Mouse (Mus musculus) limb, embryonic 11.5 days (tissue): ENCODE measurements at regions not wholly inside any gene's neighbourhood (a gene's known extent, or its start where the extent isn't known, plus 50 kb on each side); places are given as distances from the start of the nearest gene placed in this dataset.
A peak's percentile ranks its signal among the peaks of the same experiment; 100 is the strongest.

Experiments used
- ATAC-seq: fragments of 200-750 bp; cut with Nextera tagmentation; 2 replicates; pipeline ENCODE4 v1.8.0; 2017; ENCODE audit warnings: low read depth; ENCODE audit not compliant: insufficient number of reproducible peaks, low FRiP score, low TSS enrichment
- DNase-seq: peaks from one replicate; pipeline ENCODE4 v3.0.0-alpha.2; 2015; ENCODE audit warnings: low spot score
- H3K27ac ChIP-seq: fragments of 300-500 bp; sonication (generic); replicated peaks from 2 replicates; pipeline ENCODE4 v1.5.1; 2014; ENCODE audit warnings: low read depth, mild to moderate bottlenecking, low read length
- H3K27me3 ChIP-seq: fragments of 300-500 bp; sonication (generic); 2 replicates; pipeline ENCODE4 v1.6.1; 2014; ENCODE audit warnings: mild to moderate bottlenecking, low read length, mixed read lengths; ENCODE audit not compliant: control insufficient read depth, insufficient read depth
- H3K36me3 ChIP-seq: fragments of 300-500 bp; sonication (generic); 2 replicates; pipeline ENCODE4 v1.6.1; 2014; ENCODE audit warnings: mild to moderate bottlenecking, low read length, moderate library complexity, mixed read lengths; ENCODE audit not compliant: control insufficient read depth, insufficient read depth
- H3K4me1 ChIP-seq: fragments of 300-500 bp; sonication (generic); 2 replicates; pipeline ENCODE4 v1.6.1; 2014; ENCODE audit warnings: low read length, mixed read lengths; ENCODE audit not compliant: control insufficient read depth, insufficient read depth
- H3K4me2 ChIP-seq: fragments of 300-500 bp; sonication (generic); 2 replicates; pipeline ENCODE4 v1.6.1; 2014; ENCODE audit warnings: low read depth, mild to moderate bottlenecking, moderate library complexity; ENCODE audit not compliant: severe bottlenecking
- H3K4me3 ChIP-seq: fragments of 300-500 bp; sonication (generic); 2 replicates; pipeline ENCODE4 v1.5.1; 2014; ENCODE audit warnings: low read depth, low read length
- H3K9ac ChIP-seq: fragments of 300-500 bp; sonication (generic); 2 replicates; pipeline ENCODE4 v1.6.1; 2014; ENCODE audit warnings: mild to moderate bottlenecking, low read length
- H3K9me3 ChIP-seq: fragments of 300-500 bp; sonication (generic); 2 replicates; pipeline ENCODE4 v1.6.1; 2016; ENCODE audit warnings: low read length; ENCODE audit not compliant: control insufficient read depth
- WGBS: fragments of 180-500 bp; shearing (Covaris S2); extraction: QIAGEN DNeasy Blood & Tissue Kit; methylation state at CpG from one replicate; pipeline ENCODE4 v1.1.7; 2014; 5-methylcytosine and 5-hydroxymethylcytosine counted together

DNA sequence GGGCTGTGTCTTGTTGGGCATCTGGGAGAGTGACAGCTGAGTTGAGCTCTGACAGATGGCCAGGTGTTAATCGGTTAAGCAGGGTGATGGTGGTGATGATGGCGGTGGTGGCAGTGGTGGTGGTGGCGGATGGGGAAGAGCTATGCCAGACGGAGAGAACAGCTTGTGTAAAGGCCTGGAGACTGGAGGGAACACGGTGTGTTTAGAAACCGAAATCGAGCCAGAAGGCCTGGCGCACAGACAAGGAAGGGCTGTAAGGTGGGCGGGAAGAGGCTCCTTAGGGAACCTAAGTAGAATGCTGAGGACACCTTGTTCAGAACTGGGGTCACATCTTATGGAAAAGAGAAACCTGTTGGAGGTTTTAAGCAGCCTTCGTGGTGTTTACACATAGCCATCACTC lies 698.5 kb downstream of the Hs3st4 start:
- 81% methylated on average over 10 of the region's 10 CpGs for WGBS
- ATAC-seq, result no peak
- H3K4me3 ChIP-seq, result no peak overlapping the region

GRCm38 (mm10) chr7:124681820-124682219 lies 699.2 kb downstream of the Hs3st4 start:
- Histone ChIP-seq H3K36me3 (no peaks in the 10 kb centered on the region), H3K9ac (no peak overlapping the region), H3K4me1 (no peaks in the 10 kb centered on the region), H3K27ac (no peak overlapping the region), H3K27me3 (no peaks in the 10 kb centered on the region), H3K9me3 (no peaks in the 10 kb centered on the region), H3K4me2 (no peak overlapping the region), H3K4me3 (no peak overlapping the region)
- no peak for DNase-seq
- WGBS, result 98% methylated on average over 2 of the region's 2 CpGs
- ATAC-seq, result no peak

More for the DNA sequence above, 698.5 kb downstream of the Hs3st4 start:
- H3K9ac ChIP-seq, result no peak overlapping the region
- H3K4me2 ChIP-seq, result no peak overlapping the region
- H3K27ac ChIP-seq, result no peak overlapping the region
- H3K4me1 ChIP-seq, result no peaks in the 10 kb centered on the region
- no peak for DNase-seq
- no peaks in the 10 kb centered on the region for H3K27me3 ChIP-seq
- H3K9me3 ChIP-seq, result no peaks in the 10 kb centered on the region
- H3K36me3 ChIP-seq, result no peaks in the 10 kb centered on the region

- Histone ChIP-seq H3K4me2 (no peak overlapping the region), H3K36me3 (no peaks in the 10 kb centered on the region), H3K4me3 (no peak overlapping the region), H3K27ac (no peak overlapping the region), H3K27me3 (no peaks in the 10 kb centered on the region), H3K4me1 (no peaks in the 10 kb centered on the region), H3K9me3 (no peaks in the 10 kb centered on the region), H3K9ac (no peak overlapping the region)
- ATAC-seq, result no peak
- 79% methylated on average over 2 of the region's 2 CpGs for WGBS
- no peak for DNase-seq
Measured at GRCm38 (mm10) chr7:124685424-124685823, 702.8 kb downstream of the Hs3st4 start.

DNA sequence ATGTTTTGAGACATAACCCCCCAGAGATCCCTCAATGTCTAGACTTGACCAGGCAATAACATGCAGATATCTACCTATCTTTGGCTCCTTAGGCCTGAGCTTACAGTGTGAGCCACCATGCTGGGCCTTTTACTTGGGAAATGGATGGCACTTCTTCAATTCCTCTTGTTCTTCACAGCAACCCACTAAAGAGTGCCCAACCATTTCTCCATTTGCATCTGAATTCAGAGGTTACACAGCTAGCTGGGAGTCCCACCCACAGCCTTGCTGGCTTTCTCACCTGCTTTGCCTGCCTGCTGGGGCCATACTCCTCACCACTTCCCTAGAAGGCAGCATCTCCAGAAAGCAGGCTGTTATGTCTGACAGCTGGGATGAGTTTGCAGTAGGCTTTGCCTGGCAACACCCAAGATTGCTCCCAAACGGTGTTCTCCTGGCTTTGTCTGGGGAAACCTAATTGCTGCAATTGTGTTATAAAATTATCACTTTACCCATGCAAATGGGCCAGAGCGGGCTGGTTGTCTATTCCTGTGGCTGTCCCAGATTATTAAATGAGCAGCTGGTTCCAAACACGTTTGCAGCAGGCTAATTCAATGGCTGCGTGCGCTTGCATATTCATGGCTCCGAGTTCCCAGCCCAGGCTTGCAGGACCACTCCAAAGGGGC lies 721.6 kb downstream of the Hs3st4 start:
- Histone ChIP-seq H3K9me3 (no peaks in the 10 kb centered on the region), H3K36me3 (no peaks in the 10 kb centered on the region), H3K4me2 (no peak overlapping the region), H3K27me3 (no peaks in the 10 kb centered on the region), H3K9ac (no peak overlapping the region), H3K4me3 (no peak overlapping the region), H3K4me1 (no peaks in the 10 kb centered on the region), H3K27ac (no peak overlapping the region)
- no peak for ATAC-seq
- WGBS, result 34% methylated on average over 6 of the region's 6 CpGs
- no peak for DNase-seq

DNA sequence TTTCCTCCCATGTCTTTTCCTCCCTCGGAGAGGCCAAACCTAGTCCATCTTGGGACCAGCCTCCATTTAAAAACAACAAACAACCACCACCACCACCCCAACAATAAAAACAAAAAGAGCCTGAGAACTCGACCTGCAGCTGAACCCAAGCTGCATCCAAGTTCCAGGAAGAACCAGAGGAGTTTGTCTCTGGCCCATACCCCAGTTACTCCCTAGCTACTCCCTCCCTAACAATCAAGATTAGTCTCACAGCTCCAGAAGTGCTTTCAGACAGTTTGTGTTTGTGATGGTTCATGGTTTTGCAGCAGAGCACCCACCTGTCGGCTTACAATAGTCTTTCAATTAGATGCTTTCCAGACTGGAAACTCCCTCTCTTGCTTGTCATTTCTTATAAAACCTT lies 724.5 kb downstream of the Hs3st4 start:
- H3K36me3 ChIP-seq, result no peaks in the 10 kb centered on the region
- no peak for ATAC-seq
- WGBS, result 36% methylated on average over 3 of the region's 3 CpGs
- no peaks in the 10 kb centered on the region for H3K27me3 ChIP-seq
- H3K9ac ChIP-seq, result no peak overlapping the region
- no peak overlapping the region for H3K4me2 ChIP-seq
- DNase-seq, result no peak
- H3K9me3 ChIP-seq, result no peaks in the 10 kb centered on the region
- no peaks in the 10 kb centered on the region for H3K4me1 ChIP-seq
- no peak overlapping the region for H3K4me3 ChIP-seq
- no peak overlapping the region for H3K27ac ChIP-seq

DNA sequence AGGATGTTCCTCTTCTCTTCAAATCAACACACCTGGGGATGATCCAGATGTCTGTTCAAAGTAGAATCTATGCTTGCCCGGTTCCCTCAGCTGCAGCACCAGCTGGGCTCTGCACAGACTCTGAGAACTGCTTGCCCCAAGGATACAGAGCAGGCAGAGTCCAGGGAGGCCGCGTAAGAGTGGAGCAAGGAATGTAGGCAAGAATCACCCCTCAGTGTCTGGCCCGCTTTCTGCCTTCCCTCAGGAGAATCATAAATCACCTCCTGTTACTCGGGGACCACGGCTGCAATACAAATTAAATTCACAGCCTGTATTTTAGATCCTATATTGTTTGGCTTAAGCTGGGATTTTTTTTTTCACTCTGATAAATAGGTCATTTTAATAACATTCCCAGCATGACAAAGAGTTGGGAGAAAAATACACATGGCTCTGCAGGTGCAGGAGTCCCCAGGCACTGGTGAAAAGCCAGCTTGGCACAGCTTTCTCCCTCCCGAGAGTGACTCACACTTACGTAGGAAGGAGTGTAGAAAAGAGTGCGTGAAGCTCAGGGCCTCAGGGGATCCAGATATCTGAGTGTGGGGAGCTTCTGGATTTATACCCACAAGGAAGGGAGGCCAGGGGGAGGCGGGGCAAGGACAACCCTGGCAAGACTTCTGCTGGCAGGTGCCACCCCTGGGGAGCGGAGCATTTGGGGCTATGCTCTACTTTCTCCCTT lies 726.3 kb downstream of the Hs3st4 start:
- no peak for DNase-seq
- 46% methylated on average over 11 of the region's 11 CpGs for WGBS
- Histone ChIP-seq H3K36me3 (no peaks in the 10 kb centered on the region), H3K4me1 (no peaks in the 10 kb centered on the region), H3K27ac (no peak overlapping the region), H3K9ac (no peak overlapping the region), H3K27me3 (no peaks in the 10 kb centered on the region), H3K4me3 (no peak overlapping the region), H3K9me3 (no peaks in the 10 kb centered on the region), H3K4me2 (no peak overlapping the region)
- ATAC-seq, result 0 out of 2 replicates have a peak, but pooled peaks have one; percentile 26

- no peaks in the 10 kb centered on the region for H3K4me1 ChIP-seq
- ATAC-seq (no peak), DNase-seq (no peak)
- no peak overlapping the region for H3K9ac ChIP-seq
- H3K27ac ChIP-seq, result no peak overlapping the region
- H3K27me3 ChIP-seq, result no peaks in the 10 kb centered on the region
- no peak overlapping the region for H3K4me3 ChIP-seq
- no peaks in the 10 kb centered on the region for H3K36me3 ChIP-seq
- H3K9me3 ChIP-seq, result no peaks in the 10 kb centered on the region
- 85% methylated on average over 1 of the region's 1 CpGs for WGBS
- H3K4me2 ChIP-seq, result no peak overlapping the region
Measured at GRCm38 (mm10) chr7:124720927-124721326, 723.5 kb upstream of the Kdm8 start.

DNA sequence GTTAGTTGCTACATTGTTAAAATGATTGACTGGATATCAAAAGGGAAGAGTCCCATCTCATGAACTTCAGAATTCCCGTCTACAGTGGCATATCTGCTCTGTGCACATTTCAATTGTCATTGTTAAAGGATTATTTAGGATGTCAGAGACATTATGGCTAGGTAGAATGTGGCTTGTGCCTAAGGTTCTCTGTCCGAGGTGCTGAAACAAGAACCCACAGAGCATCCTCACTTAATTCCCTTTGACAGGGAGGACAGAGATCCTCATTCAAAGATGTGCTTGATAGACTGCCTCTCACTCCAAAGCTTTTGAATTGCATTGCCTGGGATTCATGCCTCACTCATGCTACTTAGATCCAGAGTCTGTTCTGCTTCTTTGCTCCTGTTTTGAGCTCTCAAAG lies 702.4 kb upstream of the Kdm8 start:
- H3K4me1 ChIP-seq, result no peaks in the 10 kb centered on the region
- H3K9me3 ChIP-seq, result no peaks in the 10 kb centered on the region
- H3K9ac ChIP-seq, result no peak overlapping the region
- DNase-seq, result peak; percentile 34
- no peak for ATAC-seq
- no peaks in the 10 kb centered on the region for H3K27me3 ChIP-seq
- H3K4me2 ChIP-seq, result no peak overlapping the region
- 12% methylated on average over 2 of the region's 2 CpGs for WGBS
- no peak overlapping the region for H3K27ac ChIP-seq
- no peaks in the 10 kb centered on the region for H3K36me3 ChIP-seq
- H3K4me3 ChIP-seq, result no peak overlapping the region
